Mouse (Mus musculus) adrenal gland, postnatal 25 days (tissue): ENCODE data around the gene Skint9. TPM values are rescaled to one million over a fixed set of nuclear protein-coding genes. Genes with fewer than 3 reads are reported as not detected.
"Not testable (repeated sequence)": the region's sequence is repeated elsewhere in the genome, so short reads cannot be mapped to it uniquely, and the experiment has no call there.

ENCODE experiments used
- DNase-seq: peaks from one replicate; pipeline ENCODE4 v3.0.0; 2021; ENCODE audit warnings: mixed read lengths
- long read RNA-seq: library from polyadenylated mRNA; stranded (forward); transcript quantifications from one replicate; pipeline ENCODE4 v2.0.0, GENCODE M21; 2021
- total RNA-seq: library from RNA; stranded (reverse); gene quantifications from 2 replicates; pipeline ENCODE4 v1.2.3, GENCODE M21; 2021

Skint9 gene
- total RNA-seq, result not detected in 2 replicates
- long read RNA-seq, result 0 reads

DNA sequence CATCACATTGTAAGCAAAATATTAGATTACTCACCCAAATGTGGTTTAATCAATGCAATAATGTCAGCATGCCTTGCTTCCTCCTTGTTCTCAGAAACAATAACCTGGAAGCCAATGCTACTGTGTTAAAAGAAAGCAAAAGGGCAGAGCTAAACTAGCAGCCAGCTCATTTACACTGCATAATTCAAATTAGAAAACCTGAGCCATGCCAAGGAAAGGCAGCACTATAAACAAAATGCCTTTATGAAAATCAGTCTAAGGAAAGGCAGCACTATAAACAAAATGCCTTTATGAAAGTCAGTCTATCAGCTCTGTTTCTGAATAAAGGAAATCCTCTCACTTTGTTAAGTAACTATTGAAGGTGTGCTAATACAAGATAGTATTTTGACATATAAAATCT lies at the start of gene Skint9:
TSS of gene Skint9 (minus strand) at position 101 of the 400 bp plus-strand sequence.
- no peak for DNase-seq

DNA sequence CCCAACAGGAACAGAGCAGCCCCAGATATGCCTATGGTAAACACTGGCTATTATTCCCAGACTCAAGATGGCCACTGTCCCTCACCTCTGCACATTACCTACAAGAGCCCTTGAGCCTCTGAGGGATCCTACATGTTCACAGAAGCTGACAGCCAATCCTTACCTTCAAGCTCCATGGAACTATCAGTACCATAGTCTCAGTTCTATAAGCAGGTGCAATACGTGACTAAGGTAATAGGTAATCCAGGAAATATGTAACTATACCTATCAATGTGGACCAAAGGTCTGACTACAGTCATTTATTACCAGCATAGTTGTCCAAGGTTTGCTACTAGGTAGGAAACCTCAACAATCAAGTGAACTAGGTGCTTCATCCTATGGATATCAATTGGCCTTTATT lies 1.1 kb downstream of the Skint9 start:
- DNase-seq, result no peak

DNA sequence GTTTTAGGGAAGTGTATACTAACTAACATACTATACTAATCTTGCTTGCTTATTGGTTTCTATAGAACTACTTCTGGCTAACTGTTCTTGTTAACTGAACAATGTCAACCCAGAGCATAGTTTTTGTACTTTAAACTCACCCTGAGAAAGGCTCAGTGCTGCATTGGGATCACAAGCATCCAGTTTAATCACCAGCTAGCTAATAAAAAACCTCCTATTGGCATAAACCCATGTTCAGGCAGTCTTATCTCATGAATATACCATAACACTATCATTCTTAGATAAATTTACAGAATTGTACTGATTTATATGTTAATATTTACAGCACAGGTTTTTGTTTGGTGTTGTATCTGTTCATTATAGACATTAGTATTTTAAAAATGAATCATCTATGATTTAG lies 1.6 kb downstream of the Skint9 start:
- no peak for DNase-seq

DNA sequence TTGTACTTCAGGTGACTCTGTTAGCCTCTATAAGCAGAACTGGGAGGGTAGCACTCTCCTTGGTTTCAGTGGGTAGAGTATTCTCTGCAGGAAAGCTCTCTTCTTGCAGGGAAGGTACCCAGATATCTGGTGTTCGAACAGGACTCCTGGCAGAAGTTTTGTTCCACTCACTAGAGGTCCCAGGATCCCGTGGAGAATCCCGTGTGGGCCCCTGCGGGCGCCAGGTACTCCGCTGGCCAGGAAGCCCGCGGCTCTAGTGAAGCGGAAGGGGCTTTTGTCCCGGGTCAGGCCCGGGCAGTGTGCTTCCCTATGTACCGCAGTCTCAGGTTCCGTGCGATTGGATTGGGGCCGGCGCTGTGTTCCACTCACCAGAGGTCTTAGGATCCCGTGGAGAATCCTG lies 84.7 kb downstream of the Skint9 start:
- DNase-seq, result not testable (repeated sequence)

Other genes starting within 250 kb of the Skint9 start
- gene Skint3, start 201.7 kb downstream of the Skint9 start, total RNA-seq, result not detected in 2 replicates
- gene Skint2, start 123.2 kb upstream of the Skint9 start, total RNA-seq, result not detected in 2 replicates